Mouse (Mus musculus): ENCODE results near the gene Nfs1.

- 0 out of 2 replicates have a peak, but pooled peaks have one; percentile 17 for TF ChIP-seq CTCF (IDR thresholded peaks at IDR 0.05; ENCODE audit: low read depth)
- no peak for TF ChIP-seq EP300 (IDR thresholded peaks at IDR 0.05; ENCODE audit: low read depth)
Observed at GRCm38 (mm10) chr2:156191540-156191939, 47.6 kb upstream of the Nfs1 start.
